In genomic region chr6:115343096-115343495, GRCm38 (mm10) we compare ENCODE assay signal across 14 mouse cellular contexts.
"Had no signal": no experiment of that assay in that cellular context is flagged by ENCODE, and none has a peak within 500 bp of the region (broad histone marks: within the 10 kb centered on the region; RNA-seq: fewer than 3 reads in every experiment).

No protein-coding gene starts in this region.

- H3K27me3 ChIP-seq: liver, embryonic 13.5 days; liver, embryonic 15.5 days; megakaryocyte, embryonic 14.5 days; midbrain, embryonic 15.5 days; neural tube, embryonic 12.5 days had no signal

- H3K4me1 ChIP-seq: midbrain, embryonic 15.5 days had no signal

- H3K9ac ChIP-seq: liver, embryonic 13.5 days; liver, embryonic 15.5 days; liver, postnatal 0 days; lung, embryonic 14.5 days; midbrain, embryonic 13.5 days; midbrain, embryonic 15.5 days; neural tube, embryonic 12.5 days had no signal

- H3K9me3 ChIP-seq: liver, embryonic 13.5 days; liver, embryonic 15.5 days; midbrain, embryonic 13.5 days; midbrain, embryonic 15.5 days; neural tube, embryonic 12.5 days had no signal

- H3K4me2 ChIP-seq: midbrain, embryonic 11.5 days; midbrain, embryonic 13.5 days; midbrain, embryonic 15.5 days; neural tube, embryonic 12.5 days had no signal

- DNase-seq: liver, embryonic 13.5 days; liver, postnatal 0 days; lung, embryonic 14.5 days; lung, postnatal 10 days; lung, postnatal 4 days; right cerebral cortex, postnatal 14 days; thymus, adult 2 months; thymus, postnatal 36 days had no signal

- H3K4me3 ChIP-seq: liver, embryonic 13.5 days; liver, embryonic 15.5 days; megakaryocyte, embryonic 14.5 days; midbrain, embryonic 13.5 days; midbrain, embryonic 15.5 days; neural tube, embryonic 12.5 days had no signal

- H3K36me3 ChIP-seq: liver, embryonic 13.5 days; liver, embryonic 15.5 days; midbrain, embryonic 13.5 days; midbrain, embryonic 15.5 days; neural tube, embryonic 12.5 days had no signal

- H3K27ac ChIP-seq: liver, embryonic 13.5 days; liver, embryonic 15.5 days; midbrain, embryonic 13.5 days; midbrain, embryonic 15.5 days; neural tube, embryonic 12.5 days had no signal

- ATAC-seq: liver, postnatal 0 days; midbrain, embryonic 13.5 days; midbrain, embryonic 15.5 days had no signal
